Mouse (Mus musculus): Measurements from ENCODE around the gene Gm10300. TPM values are rescaled to one million over a fixed set of nuclear protein-coding genes. Genes with fewer than 3 reads are reported as not detected.

The Gm10300 gene
- polyA plus RNA-seq, 1 experiment from 2014 or later, result not detected

DNA sequence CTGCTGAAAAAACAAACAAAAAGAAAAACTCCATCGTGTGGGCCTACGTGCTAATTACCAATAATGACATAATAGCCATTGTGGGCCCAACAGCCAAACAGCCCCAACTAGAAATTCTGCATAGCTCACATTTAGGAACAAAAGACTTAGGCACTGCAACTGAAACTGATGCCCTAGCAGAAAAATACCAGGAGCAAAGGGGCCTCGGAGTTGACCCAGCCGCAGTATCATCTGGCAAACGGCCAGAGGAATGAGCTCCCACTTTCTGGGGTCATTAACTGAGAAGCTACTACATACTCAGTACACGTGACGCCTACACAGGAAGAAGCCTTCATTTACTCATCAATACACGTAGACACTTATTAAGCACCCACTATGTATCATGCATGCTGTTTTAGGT lies 12.2 kb upstream of the Gm10300 start:
- Histone ChIP-seq H3K9me3 (ENCODE audit: control insufficient read depth, low read length) (no peaks in the 10 kb centered on the region), H3K36me3 (ENCODE audit: control insufficient read depth, insufficient read depth, low read length) (no peaks in the 10 kb centered on the region), H3K27ac (ENCODE audit: low read depth, low read length) (no peak overlapping the region), H3K4me3 (ENCODE audit: low read depth, low read length) (no peak overlapping the region), H3K9ac (ENCODE audit: low read length) (no peak overlapping the region), H3K4me1 (replicated peaks; ENCODE audit: control insufficient read depth, insufficient read depth, low read length) (no peaks in the 10 kb centered on the region), H3K27me3 (ENCODE audit: control insufficient read depth, insufficient read depth, low read length) (no peaks in the 10 kb centered on the region; the same call in 1 of the 2 replicates), H3K4me2 (ENCODE audit: low read depth, low read length, severe bottlenecking) (no peak overlapping the region)
- ATAC-seq (replicated peaks; ENCODE audit: low FRiP score), result no peak
- DNase-seq (ENCODE audit: low spot score), result no peak
- WGBS, result 77% methylated on average over 8 of the region's 8 CpGs

DNA sequence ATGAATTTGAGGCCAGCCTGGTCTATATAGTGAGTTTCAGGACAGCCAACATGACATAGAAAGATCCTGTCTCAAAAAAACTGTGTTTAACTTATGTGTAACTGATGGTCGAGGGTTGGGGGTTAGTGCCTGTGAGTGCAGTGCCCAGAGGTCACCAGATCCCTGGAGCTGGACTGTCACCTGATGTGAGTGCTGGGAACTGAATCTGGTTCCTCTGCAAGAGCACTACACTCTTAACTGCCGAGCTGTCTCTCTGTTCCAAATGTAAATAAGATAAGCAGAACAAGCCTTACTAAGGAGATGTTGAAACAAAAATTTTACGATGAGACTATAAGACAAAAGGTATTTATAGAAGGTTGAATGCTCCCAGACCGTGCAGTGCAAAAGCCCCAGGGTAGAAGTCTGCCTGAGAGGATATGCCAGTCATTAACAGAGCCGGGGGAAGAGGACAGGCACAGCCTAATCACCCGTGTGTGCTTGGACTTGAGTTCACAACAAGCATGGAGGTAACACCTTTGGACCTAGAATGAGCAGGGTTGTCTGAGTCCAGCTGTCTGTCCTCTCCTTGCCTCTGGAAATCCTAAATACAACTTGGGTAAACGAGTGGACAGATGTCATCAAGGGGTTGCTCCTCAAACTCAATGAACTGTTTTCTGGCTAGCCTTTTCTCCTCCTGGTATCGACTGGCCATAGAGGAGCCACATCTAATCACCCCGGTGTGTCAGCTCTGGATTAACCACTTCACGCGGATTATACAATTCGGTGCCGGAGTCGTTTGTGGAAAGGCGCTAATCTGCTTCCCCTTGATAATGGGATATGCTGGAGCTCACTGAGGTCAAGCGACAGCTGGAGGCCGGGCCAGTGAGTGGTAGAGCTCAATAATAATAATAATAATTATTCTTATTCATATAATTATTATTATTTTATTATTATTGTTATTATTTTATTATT lies 11.3 kb upstream of the Gm10300 start:
- no peak for DNase-seq (ENCODE audit: low spot score)
- no peak overlapping the region for H3K4me3 ChIP-seq (ENCODE audit: low read depth, low read length)
- no peak overlapping the region for H3K9ac ChIP-seq (ENCODE audit: low read length)
- H3K4me2 ChIP-seq (ENCODE audit: low read depth, low read length, severe bottlenecking), result no peak overlapping the region
- 82% methylated on average over 17 of the region's 17 CpGs for WGBS
- H3K27me3 ChIP-seq (ENCODE audit: control insufficient read depth, insufficient read depth, low read length), result no peaks in the 10 kb centered on the region
- ATAC-seq (replicated peaks; ENCODE audit: low FRiP score), result no peak
- no peak overlapping the region for H3K27ac ChIP-seq (ENCODE audit: low read depth, low read length)
- no peaks in the 10 kb centered on the region for H3K36me3 ChIP-seq (ENCODE audit: control insufficient read depth, insufficient read depth, low read length)
- no peaks in the 10 kb centered on the region for H3K4me1 ChIP-seq (replicated peaks; ENCODE audit: control insufficient read depth, insufficient read depth, low read length)
- H3K9me3 ChIP-seq (ENCODE audit: control insufficient read depth, low read length), result no peaks in the 10 kb centered on the region

- H3K27me3 ChIP-seq (ENCODE audit: control insufficient read depth, insufficient read depth, low read length), result no peaks in the 10 kb centered on the region
- H3K9ac ChIP-seq (ENCODE audit: low read length), result no peak overlapping the region
- H3K4me3 ChIP-seq (ENCODE audit: low read depth, low read length), result no peak overlapping the region
- no peak overlapping the region for H3K4me2 ChIP-seq (ENCODE audit: low read depth, low read length, severe bottlenecking)
- ATAC-seq (replicated peaks; ENCODE audit: low FRiP score) (no peak), DNase-seq (ENCODE audit: low spot score) (no peak)
- WGBS, result 91% methylated on average over 5 of the region's 5 CpGs
- H3K4me1 ChIP-seq (replicated peaks; ENCODE audit: control insufficient read depth, insufficient read depth, low read length), result no peaks in the 10 kb centered on the region
- H3K9me3 ChIP-seq (ENCODE audit: control insufficient read depth, low read length), result no peaks in the 10 kb centered on the region
- no peak overlapping the region for H3K27ac ChIP-seq (ENCODE audit: low read depth, low read length)
- H3K36me3 ChIP-seq (ENCODE audit: control insufficient read depth, insufficient read depth, low read length), result no peaks in the 10 kb centered on the region
These were observed 9.9 kb upstream of the Gm10300 start for GRCm38 (mm10) chr4:132064550-132064949.

GRCm38 (mm10) chr4:132065578-132065977 lies 8.9 kb upstream of the Gm10300 start:
- 83% methylated on average over 3 of the region's 3 CpGs for WGBS
- no peak for ATAC-seq (replicated peaks; ENCODE audit: low FRiP score)
- H3K4me3 ChIP-seq (ENCODE audit: low read depth, low read length), result no peak overlapping the region

GRCm38 (mm10) chr4:132066101-132066773 lies 8.3 kb upstream of the Gm10300 start:
- Histone ChIP-seq H3K27ac (ENCODE audit: low read depth, low read length) (no peak overlapping the region), H3K9me3 (ENCODE audit: control insufficient read depth, low read length) (no peaks in the 10 kb centered on the region), H3K9ac (ENCODE audit: low read length) (no peak overlapping the region), H3K4me1 (replicated peaks; ENCODE audit: control insufficient read depth, insufficient read depth, low read length) (no peaks in the 10 kb centered on the region), H3K4me2 (ENCODE audit: low read depth, low read length, severe bottlenecking) (no peak overlapping the region), H3K27me3 (ENCODE audit: control insufficient read depth, insufficient read depth, low read length) (no peaks in the 10 kb centered on the region), H3K36me3 (ENCODE audit: control insufficient read depth, insufficient read depth, low read length) (no peaks in the 10 kb centered on the region), H3K4me3 (ENCODE audit: low read depth, low read length) (no peak overlapping the region)
- 65% methylated on average over 10 of the region's 10 CpGs for WGBS
- ATAC-seq (replicated peaks; ENCODE audit: low FRiP score) (no peak), DNase-seq (ENCODE audit: low spot score) (no peak)

More at GRCm38 (mm10) chr4:132065578-132065977, 8.9 kb upstream of the Gm10300 start:
- Histone ChIP-seq H3K27me3 (ENCODE audit: control insufficient read depth, insufficient read depth, low read length) (no peaks in the 10 kb centered on the region), H3K27ac (ENCODE audit: low read depth, low read length) (no peak overlapping the region), H3K9me3 (ENCODE audit: control insufficient read depth, low read length) (no peaks in the 10 kb centered on the region), H3K36me3 (ENCODE audit: control insufficient read depth, insufficient read depth, low read length) (no peaks in the 10 kb centered on the region), H3K4me2 (ENCODE audit: low read depth, low read length, severe bottlenecking) (no peak overlapping the region), H3K4me1 (replicated peaks; ENCODE audit: control insufficient read depth, insufficient read depth, low read length) (no peaks in the 10 kb centered on the region), H3K9ac (ENCODE audit: low read length) (no peak overlapping the region)
- DNase-seq (ENCODE audit: low spot score), result no peak

GRCm38 (mm10) chr4:132067112-132067937 lies 7.2 kb upstream of the Gm10300 start:
- Histone ChIP-seq H3K4me2 (ENCODE audit: low read depth, low read length, severe bottlenecking) (no peak overlapping the region), H3K4me3 (ENCODE audit: low read depth, low read length) (no peak overlapping the region), H3K4me1 (replicated peaks; ENCODE audit: control insufficient read depth, insufficient read depth, low read length) (no peaks in the 10 kb centered on the region), H3K9me3 (ENCODE audit: control insufficient read depth, low read length) (no peaks in the 10 kb centered on the region), H3K27ac (ENCODE audit: low read depth, low read length) (no peak overlapping the region), H3K27me3 (ENCODE audit: control insufficient read depth, insufficient read depth, low read length) (no peaks in the 10 kb centered on the region), H3K36me3 (ENCODE audit: control insufficient read depth, insufficient read depth, low read length) (no peaks in the 10 kb centered on the region), H3K9ac (ENCODE audit: low read length) (no peak overlapping the region)
- ATAC-seq (replicated peaks; ENCODE audit: low FRiP score) (no peak), DNase-seq (ENCODE audit: low spot score) (no peak)
- WGBS, result 87% methylated on average over 14 of the region's 14 CpGs

- H3K9ac ChIP-seq (ENCODE audit: low read length), result no peak overlapping the region
- ATAC-seq (replicated peaks; ENCODE audit: low FRiP score) (no peak), DNase-seq (ENCODE audit: low spot score) (no peak)
- H3K27me3 ChIP-seq (ENCODE audit: control insufficient read depth, insufficient read depth, low read length), result 0 out of 2 replicates have a peak, but pooled peaks cover under 1% of the 10 kb centered on the region
- no peaks in the 10 kb centered on the region for H3K36me3 ChIP-seq (ENCODE audit: control insufficient read depth, insufficient read depth, low read length)
- no peak overlapping the region for H3K4me3 ChIP-seq (ENCODE audit: low read depth, low read length)
- no peak overlapping the region for H3K27ac ChIP-seq (ENCODE audit: low read depth, low read length)
- H3K4me2 ChIP-seq (ENCODE audit: low read depth, low read length, severe bottlenecking), result no peak overlapping the region
- no peaks in the 10 kb centered on the region for H3K4me1 ChIP-seq (replicated peaks; ENCODE audit: control insufficient read depth, insufficient read depth, low read length)
- no peaks in the 10 kb centered on the region for H3K9me3 ChIP-seq (ENCODE audit: control insufficient read depth, low read length)
- WGBS, result 90% methylated on average over 2 of the region's 2 CpGs
These were observed 6.6 kb upstream of the Gm10300 start for GRCm38 (mm10) chr4:132067938-132068235.

GRCm38 (mm10) chr4:132071674-132072073 lies 2.8 kb upstream of the Gm10300 start:
- Histone ChIP-seq H3K9ac (ENCODE audit: low read length) (no peak overlapping the region), H3K36me3 (ENCODE audit: control insufficient read depth, insufficient read depth, low read length) (no peaks in the 10 kb centered on the region), H3K4me3 (ENCODE audit: low read depth, low read length) (no peak overlapping the region), H3K4me2 (ENCODE audit: low read depth, low read length, severe bottlenecking) (no peak overlapping the region), H3K27me3 (ENCODE audit: control insufficient read depth, insufficient read depth, low read length) (peaks cover 11% of the 10 kb centered on the region; the same call in 1 of the 2 replicates), H3K4me1 (replicated peaks; ENCODE audit: control insufficient read depth, insufficient read depth, low read length) (0 out of 2 replicates have a peak, but pooled peaks cover 4% of the 10 kb centered on the region), H3K9me3 (ENCODE audit: control insufficient read depth, low read length) (no peaks in the 10 kb centered on the region), H3K27ac (ENCODE audit: low read depth, low read length) (no peak overlapping the region)
- 88% methylated on average over 2 of the region's 2 CpGs for WGBS
- DNase-seq (ENCODE audit: low spot score), result no peak
- no peak for ATAC-seq (replicated peaks; ENCODE audit: low FRiP score)

All from forebrain, embryonic 11.5 days (tissue).